Mouse (Mus musculus): ENCODE data around the gene Itsn2.
"Not testable (repeated sequence)": the region's sequence is repeated elsewhere in the genome, so short reads cannot be mapped to it uniquely, and the experiment has no call there.

Itsn2 gene

DNA sequence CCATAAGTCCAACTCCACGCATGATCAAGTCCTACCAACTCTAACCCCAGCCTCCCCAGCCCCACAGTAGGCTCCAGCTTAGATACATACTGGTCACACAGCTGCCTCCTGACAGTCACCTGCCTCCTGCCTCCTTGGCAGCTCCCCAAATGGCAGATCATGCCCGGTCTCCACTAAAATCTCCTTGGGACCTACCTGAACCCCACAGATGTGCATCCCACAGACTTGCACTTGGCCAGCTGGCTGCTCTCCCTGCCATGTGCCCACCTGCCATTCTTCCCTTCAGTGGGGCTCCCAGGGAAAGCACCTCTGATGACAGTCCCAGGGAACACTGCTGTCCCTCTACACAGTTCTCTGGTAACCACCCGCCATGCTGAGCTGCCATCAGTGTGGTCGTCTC, 115.9 kb downstream of the Itsn2 start:
- DNase-seq (ENCODE audit: extremely low spot score, low spot score) = no peak

DNA sequence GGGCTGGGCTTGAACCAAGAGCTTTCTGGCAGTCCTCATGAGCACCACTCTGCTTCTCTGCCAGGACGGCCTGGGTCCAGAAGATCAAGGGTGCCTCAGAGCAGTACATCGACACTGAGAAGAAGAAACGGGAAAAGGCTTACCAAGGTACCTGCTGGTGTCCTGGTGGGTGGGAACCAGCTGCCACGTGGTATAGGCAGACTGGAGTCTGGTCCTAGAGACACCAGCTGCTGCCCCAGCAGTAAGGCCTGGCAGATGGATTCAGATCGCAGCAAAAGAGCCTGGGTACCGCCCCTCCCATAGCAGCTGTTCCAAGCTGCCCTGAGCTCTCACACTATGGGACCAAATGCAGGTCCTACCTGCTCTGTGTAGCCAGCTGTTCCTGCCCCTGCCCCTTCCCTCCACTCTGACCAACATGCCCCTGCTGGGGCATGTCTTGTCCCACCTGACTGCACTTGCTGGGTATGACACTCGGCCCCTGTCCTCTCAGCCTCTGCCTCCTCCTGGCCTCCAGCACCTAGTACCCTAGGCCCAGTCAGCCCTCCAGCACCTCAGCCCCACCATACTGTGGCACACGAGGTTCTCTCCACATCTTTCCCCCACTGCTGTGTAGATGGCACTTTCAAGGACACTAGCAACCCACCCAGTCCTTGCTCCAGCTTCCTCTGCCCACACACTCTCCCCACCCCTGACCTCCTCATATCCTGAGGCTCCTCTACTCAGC, 116.6 kb downstream of the Itsn2 start:
- DNase-seq (ENCODE audit: extremely low spot score, low spot score) = no peak

DNA sequence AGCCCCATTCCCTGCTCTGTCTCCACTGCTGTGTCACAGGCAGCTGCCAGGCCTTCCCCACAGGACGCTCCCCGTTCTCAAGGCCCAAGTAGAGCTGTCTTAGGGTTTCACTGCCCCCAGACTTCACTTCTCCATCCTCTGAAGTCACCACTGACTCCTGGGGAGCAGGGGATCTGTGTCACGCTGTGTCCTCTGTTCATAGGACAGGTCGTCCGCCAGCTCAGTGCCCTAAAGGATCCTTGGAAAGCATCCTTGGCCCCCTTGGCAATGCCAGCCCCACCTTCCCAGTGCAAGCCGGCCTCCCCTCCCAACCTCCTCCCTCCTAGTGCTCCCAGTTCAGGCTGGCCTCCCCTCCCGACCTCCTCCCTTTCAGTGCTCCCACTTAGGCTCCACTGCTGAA, 117.5 kb downstream of the Itsn2 start:
- no peak for DNase-seq (ENCODE audit: extremely low spot score, low spot score)

DNA sequence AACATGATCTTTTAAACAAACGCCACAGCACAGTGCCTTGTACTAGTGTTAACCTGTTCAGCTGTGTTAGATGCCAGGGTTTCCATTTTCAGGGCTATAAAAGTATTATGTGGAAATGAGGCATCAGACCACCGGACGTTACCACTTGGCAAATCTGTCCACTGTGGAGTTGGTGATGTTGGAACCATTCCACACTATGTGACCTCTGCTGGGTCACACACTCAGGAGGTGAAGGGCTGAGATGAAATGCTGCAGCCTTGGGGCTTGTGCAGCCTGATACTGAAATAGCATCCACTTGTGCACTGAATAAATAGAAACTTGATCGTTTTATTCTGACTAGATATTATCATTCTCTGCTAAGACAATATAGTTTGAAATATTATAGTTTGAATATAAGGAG, 120.9 kb downstream of the Itsn2 start:
- no peak for DNase-seq (ENCODE audit: extremely low spot score, low spot score)

DNA sequence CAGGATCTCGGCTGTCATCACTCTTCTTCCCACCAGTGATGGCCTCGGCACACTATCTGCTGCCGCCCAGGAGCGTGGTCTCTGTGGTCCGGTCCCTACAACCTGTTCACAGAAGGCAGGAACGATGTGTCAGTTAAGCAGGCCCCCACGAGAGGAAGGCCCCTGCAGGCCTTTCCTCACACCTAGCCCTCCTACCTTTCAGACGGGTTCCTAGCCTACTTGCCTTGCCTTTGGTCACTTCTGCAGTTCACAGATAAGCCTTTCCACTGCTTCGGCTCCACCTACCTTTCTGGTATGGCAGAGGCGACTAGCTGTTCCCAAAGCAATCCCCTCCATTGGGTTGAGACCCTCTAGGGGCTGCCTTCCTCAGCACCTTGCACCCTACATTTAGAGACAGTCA, 123.2 kb downstream of the Itsn2 start:
- DNase-seq (ENCODE audit: extremely low spot score, low spot score) = no peak

DNA sequence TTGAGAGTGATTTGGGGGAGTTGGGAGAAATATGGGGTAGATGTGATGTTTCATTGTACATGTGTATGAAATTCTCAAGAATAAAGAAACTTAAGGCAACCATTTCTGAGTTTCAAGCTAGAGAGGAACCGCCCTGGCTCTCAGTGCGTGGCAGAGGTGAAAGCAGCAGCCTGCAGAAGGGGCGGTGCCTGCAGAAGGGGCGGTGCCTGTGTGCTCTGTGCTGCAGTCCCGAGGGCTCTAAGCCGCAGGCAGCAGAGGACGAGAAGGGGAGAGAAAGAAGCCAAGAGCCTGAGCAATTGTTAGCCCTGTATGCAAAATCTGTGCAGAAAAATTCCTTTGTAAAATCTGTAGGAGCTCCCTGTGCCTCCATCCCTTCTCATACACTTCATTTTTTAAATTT, 125.0 kb downstream of the Itsn2 start:
- no peak for DNase-seq (ENCODE audit: extremely low spot score, low spot score)

DNA sequence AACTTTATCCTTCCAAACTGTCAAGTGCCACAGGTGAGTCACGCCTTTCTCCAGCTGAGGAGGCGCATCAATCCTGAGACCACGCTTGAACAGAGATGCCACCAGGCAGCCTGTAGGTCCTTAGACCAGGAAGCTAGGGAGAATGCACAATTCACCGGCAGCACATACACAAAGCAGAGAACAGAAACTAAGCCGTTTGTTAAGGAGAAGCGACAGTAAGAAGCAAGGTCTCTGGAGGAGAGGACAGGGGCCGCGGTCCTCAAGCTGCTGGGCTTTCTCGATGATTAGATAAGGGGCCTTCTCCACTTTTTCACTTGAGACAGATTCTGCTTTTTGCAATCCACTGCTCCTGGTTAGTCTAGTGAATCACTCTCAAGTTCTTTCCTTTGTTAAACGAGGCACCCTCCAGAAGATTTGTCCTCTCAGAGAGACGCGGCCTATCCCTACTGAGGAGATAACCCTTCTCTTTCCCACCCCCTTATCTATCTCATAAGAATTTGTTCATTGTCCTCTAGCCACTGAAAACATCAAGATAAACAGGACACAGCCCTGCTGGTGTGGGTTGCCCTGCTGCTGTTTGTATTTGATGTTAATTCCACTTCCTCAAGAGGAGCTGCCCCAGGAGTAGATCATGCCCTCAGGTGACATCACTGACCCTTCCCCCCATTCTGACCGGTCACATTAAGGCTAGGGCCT, 126.8 kb downstream of the Itsn2 start:
- DNase-seq (ENCODE audit: extremely low spot score, low spot score) = no peak

DNA sequence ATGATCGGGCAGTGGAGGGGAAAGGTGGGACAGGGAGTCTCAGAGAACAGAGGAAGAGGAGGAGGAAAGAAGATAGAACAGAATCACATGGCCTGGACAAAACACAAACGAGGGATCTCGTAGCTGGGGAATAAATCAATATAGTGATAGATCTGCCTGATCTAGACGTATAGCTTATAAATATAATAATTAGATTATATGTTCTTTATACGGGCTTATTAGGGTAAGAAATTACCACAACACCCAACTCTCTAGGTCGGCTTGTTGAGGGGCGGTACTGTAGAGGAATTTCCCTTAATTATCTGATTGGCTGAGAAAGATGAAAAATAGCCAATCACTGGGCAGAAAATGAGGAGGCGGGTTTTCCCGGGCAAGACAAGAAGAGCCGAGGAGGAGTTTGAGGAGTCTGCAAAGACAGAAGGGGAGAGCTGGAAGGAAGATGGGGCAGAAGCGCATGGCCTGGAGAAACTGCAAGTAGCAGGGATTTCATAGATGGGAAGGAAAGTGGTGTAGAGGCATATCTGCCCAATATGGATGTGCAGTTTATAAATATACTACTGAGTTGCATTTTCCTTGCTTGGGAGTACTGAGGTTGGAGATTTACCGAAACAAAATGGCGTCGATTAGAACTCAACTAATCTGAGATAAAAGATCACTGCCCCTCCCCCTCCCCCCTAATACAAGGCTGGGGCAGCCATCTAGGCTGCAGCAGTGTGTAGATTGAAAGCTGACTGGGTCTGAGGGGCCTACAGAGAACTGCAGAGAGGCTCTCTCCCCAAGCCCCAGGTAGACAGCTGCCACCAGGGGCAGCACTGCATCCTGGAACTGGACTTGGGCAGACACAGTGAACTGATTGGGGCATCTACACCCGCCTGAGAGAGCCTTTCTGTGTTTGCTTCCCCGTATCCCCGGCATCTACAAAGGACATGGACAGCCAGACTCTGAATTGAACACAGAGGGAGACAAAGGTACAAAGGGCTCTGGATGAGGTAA, 127.6 kb downstream of the Itsn2 start:
- DNase-seq (ENCODE audit: extremely low spot score, low spot score) = no peak

DNA sequence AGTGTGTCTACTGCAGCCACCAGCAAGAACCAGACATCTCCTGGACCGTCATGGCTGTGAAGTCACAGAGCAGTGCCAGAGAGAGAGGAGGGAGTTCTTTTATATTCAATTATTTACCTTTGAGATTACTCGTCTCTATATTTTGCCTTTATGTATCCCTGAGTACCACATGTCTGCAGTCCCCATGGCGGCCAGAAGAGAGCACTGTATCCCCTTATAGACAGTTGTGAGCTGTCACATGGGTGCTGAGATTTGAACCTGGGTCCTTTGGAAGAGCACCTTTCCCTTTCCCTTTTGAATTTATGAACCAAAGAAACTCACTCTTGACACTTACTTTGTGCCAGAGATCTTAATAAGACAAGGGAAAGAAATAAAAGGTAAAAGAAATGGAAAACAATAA, 136.7 kb downstream of the Itsn2 start:
- DNase-seq (ENCODE audit: extremely low spot score, low spot score) = no peak

DNA sequence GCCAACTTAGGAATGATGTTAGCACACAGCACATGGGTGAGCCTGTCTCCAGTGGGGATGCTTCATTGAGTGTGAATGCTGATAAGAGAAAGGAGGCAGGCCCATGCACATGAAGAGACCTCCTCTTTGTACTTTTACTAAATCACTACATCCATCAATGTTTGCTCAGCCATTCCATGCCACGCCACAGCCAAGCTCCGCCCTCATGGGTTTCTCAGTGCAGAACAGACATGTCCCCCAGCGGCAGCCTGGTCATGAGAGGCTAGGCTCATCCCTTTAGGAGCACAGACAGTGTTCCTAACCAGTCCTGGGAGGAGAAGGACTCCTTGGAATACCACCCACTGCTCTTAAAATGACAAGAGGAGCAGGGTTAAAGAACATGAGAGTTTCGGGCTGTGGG, 139.2 kb downstream of the Itsn2 start:
- no peak for DNase-seq (ENCODE audit: extremely low spot score, low spot score)

DNA sequence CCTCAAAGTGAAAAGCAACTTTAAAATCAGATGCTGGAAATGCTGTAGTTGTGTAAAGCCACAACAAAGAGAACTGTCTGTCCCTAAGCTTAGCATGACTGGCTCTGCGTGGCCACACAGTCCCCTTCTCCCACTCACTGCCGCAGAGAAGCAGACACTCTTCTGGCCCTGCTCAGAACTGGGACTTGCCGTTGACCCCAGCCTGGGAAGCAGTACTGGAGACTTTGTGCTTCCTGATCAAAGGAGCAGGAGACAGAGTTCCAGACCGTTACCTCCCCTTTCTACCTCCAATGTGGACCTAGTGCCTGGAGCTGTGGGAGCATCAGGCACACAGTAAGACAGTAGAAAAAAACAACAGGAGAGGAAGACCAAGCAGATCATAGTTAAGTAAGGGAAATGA, 139.9 kb downstream of the Itsn2 start:
- no peak for DNase-seq (ENCODE audit: extremely low spot score, low spot score)

DNA sequence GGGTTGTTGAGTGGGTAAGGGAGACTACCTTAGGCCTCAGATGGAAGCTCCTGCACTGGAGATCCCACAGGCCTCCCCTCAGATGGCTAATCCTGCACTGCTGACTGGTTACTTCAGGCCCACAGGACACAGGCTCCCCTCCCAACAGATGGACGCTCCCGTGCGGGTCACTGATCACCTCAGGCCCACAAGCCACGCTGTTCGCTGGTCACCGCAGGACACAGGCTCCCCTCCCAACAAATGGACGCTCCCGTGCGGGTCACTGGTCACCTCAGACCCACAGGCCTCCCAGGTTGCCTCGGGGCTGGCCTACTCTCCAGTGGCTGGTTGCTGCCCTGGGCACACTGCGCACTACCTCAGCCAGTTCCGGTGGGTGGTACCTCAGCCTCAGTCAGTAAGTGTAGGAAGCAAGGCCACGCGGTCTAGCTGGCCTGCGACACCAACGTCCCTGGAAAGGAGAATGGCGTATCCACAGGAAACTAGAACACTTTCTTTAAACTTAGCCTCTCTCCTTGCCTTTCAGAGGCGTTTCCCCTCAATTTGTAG, 145.7 kb downstream of the Itsn2 start, which contains the start of gene Fam228a:
TSS of gene Fam228a (minus strand) at position 400 of the 546 bp plus-strand sequence.
- DNase-seq (ENCODE audit: extremely low spot score, low spot score) = no peak

DNA sequence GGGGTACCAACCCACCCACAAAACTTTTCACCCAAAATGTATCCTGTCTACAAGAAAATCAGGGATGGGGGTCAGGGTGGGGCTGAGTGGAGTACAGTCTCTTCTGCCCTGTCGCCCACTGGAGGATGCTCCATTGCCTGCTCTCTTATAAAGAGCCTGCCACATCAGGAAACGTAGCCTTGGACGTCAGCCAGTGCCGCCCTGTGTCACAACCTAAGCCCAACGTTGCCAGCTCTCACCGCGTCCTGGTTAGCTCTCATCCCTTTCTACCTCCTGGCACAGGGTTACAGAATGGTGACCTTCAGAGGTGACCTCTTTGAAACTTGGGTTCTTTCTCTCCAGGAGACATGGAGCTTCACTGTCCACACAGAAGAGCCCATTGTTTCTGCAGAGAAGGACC, 148.4 kb downstream of the Itsn2 start:
- no peak for DNase-seq (ENCODE audit: extremely low spot score, low spot score)

DNA sequence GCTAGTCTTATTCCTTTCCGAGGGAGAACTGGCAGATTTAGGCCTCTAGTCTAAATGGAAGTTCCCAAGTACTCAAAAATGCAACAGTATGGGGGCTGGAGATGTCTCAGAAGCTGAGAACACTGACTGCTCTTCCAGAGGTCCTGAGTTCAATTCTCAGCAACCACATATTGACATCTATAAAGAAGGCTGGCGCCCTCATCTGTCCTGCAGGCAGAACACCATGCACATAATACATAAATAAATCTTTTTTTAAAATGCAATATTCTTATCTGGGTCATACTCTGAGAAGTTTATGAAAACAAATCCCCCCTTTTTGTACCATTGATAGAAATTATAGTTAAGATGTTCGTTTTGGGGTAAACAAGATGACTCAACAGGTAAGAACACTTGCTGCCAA, 149.7 kb downstream of the Itsn2 start:
- DNase-seq (ENCODE audit: extremely low spot score, low spot score) = no peak

DNA sequence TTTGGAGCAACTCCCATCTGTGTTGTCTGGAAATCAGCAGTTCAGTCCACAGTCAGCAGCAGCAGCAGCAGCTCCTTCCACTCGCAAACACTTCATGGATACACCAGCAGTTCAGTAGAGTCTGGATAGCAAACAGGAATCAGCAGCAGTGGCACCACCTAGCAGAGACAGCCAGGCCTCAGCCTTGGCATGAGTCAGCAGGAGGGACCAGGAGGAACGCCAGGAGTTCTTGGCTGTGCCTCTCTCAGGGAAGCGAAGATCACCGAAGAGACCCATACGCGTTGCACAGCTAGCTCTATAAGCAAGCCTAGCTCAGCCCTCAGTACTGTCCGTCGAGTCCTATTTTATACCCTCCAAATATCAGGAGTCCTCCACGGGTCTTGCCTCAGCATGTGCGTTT, 152.0 kb downstream of the Itsn2 start:
- DNase-seq (ENCODE audit: extremely low spot score, low spot score) = no peak

DNA sequence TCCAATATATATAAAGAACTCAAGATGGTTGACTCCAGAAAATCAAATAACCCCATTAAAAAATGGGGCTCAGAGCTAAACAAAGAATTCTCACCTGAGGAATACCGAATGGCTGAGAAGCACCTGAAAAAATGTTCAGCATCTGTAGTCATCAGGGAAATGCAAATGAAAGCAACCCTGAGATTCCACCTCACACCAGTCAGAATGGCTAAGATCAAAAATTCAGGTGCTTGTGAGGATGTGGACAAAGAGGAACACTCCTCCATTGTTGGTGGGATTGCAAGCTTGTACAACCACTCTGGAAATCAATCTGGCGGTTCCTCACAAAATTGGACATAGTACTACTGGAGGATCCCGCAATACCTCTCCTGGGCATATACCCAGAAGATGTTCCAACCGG, 162.0 kb downstream of the Itsn2 start:
- DNase-seq (ENCODE audit: extremely low spot score, low spot score) = not testable (repeated sequence)

DNA sequence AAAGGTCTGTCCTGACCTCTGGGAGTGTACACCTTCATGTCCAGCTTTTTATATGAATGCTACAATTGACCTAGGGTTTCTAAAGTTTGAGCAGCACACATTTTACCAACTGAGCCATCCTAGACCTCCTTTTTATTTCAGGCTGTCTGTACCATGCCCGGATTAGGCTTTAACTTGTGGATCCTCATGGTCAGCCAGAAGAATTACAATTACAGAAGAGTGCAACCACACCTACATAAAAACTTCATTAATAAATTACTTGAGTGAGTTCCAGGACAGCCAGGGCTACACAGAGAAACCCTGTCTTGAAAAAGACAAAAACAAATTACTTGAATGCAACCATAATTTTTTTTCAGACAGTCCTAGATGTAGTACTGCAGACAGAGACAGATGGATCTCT, 164.6 kb downstream of the Itsn2 start:
- DNase-seq (ENCODE audit: extremely low spot score, low spot score) = no peak

Data from neural tube, embryonic 10.5 days (tissue).